Mouse (Mus musculus): Measurements from ENCODE around the gene Mthfd1.

DNA sequence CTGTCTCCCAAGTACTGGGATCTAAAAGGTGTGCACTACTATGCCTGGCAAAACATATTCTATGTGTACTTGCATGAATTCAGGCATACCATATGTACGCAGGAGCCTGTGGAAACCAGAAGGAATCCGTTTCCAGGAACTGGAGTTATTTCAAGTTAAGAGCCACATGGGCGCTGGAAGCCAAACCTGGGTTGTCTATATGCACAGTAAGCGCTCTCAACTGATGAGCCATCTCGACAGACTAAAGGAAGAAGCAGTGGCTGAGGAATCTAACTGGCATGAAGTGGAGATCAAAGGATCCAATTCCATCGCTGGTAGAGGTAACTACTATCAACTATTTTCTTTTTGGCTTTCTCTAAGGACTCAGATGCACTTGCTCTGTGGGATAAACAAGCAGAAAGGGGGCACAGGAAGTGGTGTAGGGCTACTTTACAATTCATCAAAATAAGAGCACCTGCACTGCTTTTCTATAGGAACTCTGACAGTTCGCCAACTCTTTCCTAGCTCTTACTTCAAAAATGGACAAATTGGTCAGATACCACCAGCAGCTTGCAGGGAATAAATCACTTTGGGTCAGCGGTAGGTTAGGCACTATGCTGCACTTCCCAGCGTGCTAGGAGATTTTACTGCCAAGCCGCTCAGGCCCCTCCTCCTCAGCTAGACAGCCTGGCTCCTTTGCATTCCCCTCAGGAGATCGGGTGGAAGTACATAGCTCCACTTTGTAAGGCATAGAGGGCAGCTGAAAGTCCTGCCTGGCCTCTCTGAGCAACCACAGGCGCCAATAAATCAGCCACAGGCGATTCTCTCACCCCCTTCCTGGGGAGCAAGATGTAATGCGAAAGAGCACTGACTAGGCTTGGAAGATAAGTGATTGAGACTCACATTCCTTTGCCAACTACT lies 112.2 kb downstream of the Mthfd1 start:
- TF ChIP-seq CTCF (IDR thresholded peaks at IDR 0.05; ENCODE audit: borderline replicate concordance, control insufficient read depth, extremely low read depth, insufficient read depth, low read length, poor library complexity) (no peak), POLR2A (IDR thresholded peaks at IDR 0.05; ENCODE audit: control insufficient read depth, extremely low read depth, insufficient read depth, low read length, poor library complexity) (no peak)
